Mouse (Mus musculus) thymus, adult 2 months (tissue): ENCODE measurements around the gene Mgll.

ENCODE experiments used
- CTCF ChIP-seq: fragments of 200-500 bp; IDR thresholded peaks from 2 replicates; pipeline ENCODE4 v1.5.1; 2012; ENCODE audit warnings: mild to moderate bottlenecking, control low read depth, low read length, moderate library complexity, borderline replicate concordance; ENCODE audit not compliant: control insufficient read depth, poor library complexity, insufficient read depth; ENCODE audit errors: extremely low read depth
- POLR2A ChIP-seq: fragments of 200-500 bp; IDR thresholded peaks from 2 replicates; pipeline ENCODE4 v1.6.1; 2012; ENCODE audit warnings: mild to moderate bottlenecking, low read length, control low read depth, moderate library complexity; ENCODE audit not compliant: control insufficient read depth, poor library complexity, insufficient read depth; ENCODE audit errors: extremely low read depth

GRCm38 (mm10) chr6:88772041-88772440 lies 47.8 kb downstream of the Mgll start:
- no peak for TF ChIP-seq CTCF
- no peak for TF ChIP-seq POLR2A
